Mouse (Mus musculus) midbrain, embryonic 16.5 days (tissue): Measurements from ENCODE around the gene Tob2. TPM values are rescaled to one million over a fixed set of nuclear protein-coding genes. Genes with fewer than 3 reads are reported as not detected.

Source experiments
- ATAC-seq: fragments of 200-750 bp; cut with Nextera tagmentation; 2 replicates; pipeline ENCODE4 v1.8.0; 2017; ENCODE audit warnings: moderate TSS enrichment
- H3K27ac ChIP-seq: fragments of 300-500 bp; sonication (generic); 2 replicates; pipeline ENCODE4 v1.5.1; 2014; ENCODE audit warnings: mild to moderate bottlenecking, low read length, mixed read lengths
- H3K27me3 ChIP-seq: fragments of 300-500 bp; sonication (generic); 2 replicates; pipeline ENCODE4 v1.6.1; 2014; ENCODE audit warnings: low read depth, low read length, mixed read lengths; ENCODE audit not compliant: control insufficient read depth, insufficient read depth
- H3K36me3 ChIP-seq: fragments of 300-500 bp; sonication (generic); 2 replicates; pipeline ENCODE4 v1.6.1; 2014; ENCODE audit warnings: mild to moderate bottlenecking, low read length, moderate library complexity, mixed read lengths; ENCODE audit not compliant: control insufficient read depth, insufficient read depth
- H3K4me1 ChIP-seq: fragments of 300-500 bp; sonication (generic); 2 replicates; pipeline ENCODE4 v1.6.1; 2014; ENCODE audit warnings: mild to moderate bottlenecking, low read length, mixed read lengths; ENCODE audit not compliant: control insufficient read depth, insufficient read depth
- H3K4me2 ChIP-seq: fragments of 300-500 bp; sonication (generic); 2 replicates; pipeline ENCODE4 v1.6.1; 2014; ENCODE audit warnings: mild to moderate bottlenecking, low read length, mixed read lengths
- H3K4me3 ChIP-seq: fragments of 300-500 bp; sonication (generic); 2 replicates; pipeline ENCODE4 v1.5.1; 2014; ENCODE audit warnings: low read depth, mild to moderate bottlenecking, low read length, moderate library complexity, mixed read lengths
- H3K9ac ChIP-seq: fragments of 300-500 bp; sonication (generic); 2 replicates; pipeline ENCODE4 v1.6.1; 2014; ENCODE audit warnings: low read depth, low read length, mixed read lengths
- H3K9me3 ChIP-seq: fragments of 300-500 bp; sonication (generic); replicated peaks from 2 replicates; pipeline ENCODE4 v1.6.1; 2014; ENCODE audit warnings: mild to moderate bottlenecking, low read length, mixed read lengths; ENCODE audit not compliant: control insufficient read depth, poor library complexity, severe bottlenecking
- WGBS: fragments of 180-500 bp; shearing (Covaris S2); extraction: QIAGEN DNeasy Blood & Tissue Kit; methylation state at CpG from one replicate; pipeline ENCODE4 v1.1.7; 2014; 5-methylcytosine and 5-hydroxymethylcytosine counted together
- polyA plus RNA-seq: library from polyadenylated mRNA; unstranded; fragments of >200 nt; fragmentation: Nextera tagmentation; extraction: Ambion mirVana; gene quantifications from 2 replicates; pipeline ENCODE4 v1.2.1, GENCODE M21; 2015

Tob2 gene
- polyA plus RNA-seq, 1 experiment from 2014 or later: 17.1 TPM

GRCm38 (mm10) chr15:81856030-81856790 lies 2.4 kb downstream of the Tob2 start:
- peak; percentile 89 for ATAC-seq
- Histone ChIP-seq H3K4me3 (peak overlapping the region; percentile 82), H3K9me3 (no peaks in the 10 kb centered on the region), H3K27me3 (no peaks in the 10 kb centered on the region), H3K4me1 (peaks cover 13% of the 10 kb centered on the region), H3K27ac (peak overlapping the region; percentile 84), H3K36me3 (peaks cover 5% of the 10 kb centered on the region), H3K4me2 (peak overlapping the region; percentile 62), H3K9ac (peak overlapping the region; percentile 82)
- WGBS: under 1% methylated on average over 28 of the region's 28 CpGs

DNA sequence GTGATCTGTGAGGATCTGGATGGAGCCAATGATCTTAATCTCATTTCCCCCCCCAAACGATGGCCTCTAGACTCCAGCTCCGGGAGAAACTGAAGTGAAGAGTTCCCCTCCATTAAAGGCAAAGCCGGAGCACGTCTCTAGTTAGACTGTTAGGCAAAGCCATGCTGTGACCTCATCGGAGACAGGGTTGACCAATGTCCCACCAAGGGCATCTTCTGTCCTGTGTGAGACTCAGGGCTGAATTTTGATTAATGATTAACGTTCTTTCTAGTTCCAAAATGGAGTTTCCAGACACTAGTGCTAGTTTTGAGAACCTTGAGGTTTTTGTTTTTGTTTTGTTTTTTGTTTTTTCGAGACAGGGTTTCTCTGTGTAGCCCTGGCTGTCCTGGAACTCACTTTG lies 5.5 kb downstream of the Tob2 start:
- H3K36me3 ChIP-seq: peaks cover 18% of the 10 kb centered on the region
- H3K9ac ChIP-seq: no peak overlapping the region
- H3K27me3 ChIP-seq: no peaks in the 10 kb centered on the region
- H3K4me3 ChIP-seq: no peak overlapping the region
- H3K4me1 ChIP-seq: peaks cover 9% of the 10 kb centered on the region
- 93% methylated on average over 7 of the region's 7 CpGs for WGBS
- no peaks in the 10 kb centered on the region for H3K9me3 ChIP-seq
- no peak overlapping the region for H3K27ac ChIP-seq
- H3K4me2 ChIP-seq: no peak overlapping the region
- ATAC-seq: no peak

DNA sequence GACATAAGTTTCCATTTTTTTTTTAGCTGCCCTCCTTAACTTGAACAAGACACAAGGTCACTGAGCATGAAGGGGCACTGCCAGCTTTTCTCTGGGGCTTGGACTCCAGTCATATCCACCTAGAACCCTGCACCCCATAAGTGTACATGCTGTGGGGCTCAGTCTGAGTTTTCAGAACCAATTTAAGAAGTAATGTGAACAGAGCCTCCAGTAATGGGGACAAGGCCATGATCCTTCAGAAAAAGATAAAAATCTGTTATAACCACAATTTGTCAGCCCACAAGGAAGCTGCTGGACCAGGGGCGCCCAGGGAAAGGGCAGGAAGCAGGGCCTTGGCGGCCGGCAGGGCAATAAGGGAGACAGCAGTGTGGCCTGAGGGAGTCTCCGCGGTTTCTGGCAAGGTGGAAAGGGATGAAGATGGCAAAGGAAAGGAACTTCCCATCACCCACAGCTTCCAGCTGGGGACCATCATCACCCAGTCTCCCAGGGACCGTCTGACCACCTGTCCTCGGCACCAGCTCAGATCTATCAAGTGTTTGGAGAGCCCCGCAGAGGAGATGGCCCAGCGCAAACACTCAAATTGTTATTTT lies 6.1 kb downstream of the Tob2 start:
- 96% methylated on average over 9 of the region's 9 CpGs for WGBS
- no peak for ATAC-seq

GRCm38 (mm10) chr15:81851375-81851774 lies 7.2 kb downstream of the Tob2 start:
- peaks cover 6% of the 10 kb centered on the region for H3K4me1 ChIP-seq
- H3K27me3 ChIP-seq: no peaks in the 10 kb centered on the region
- 98% methylated on average over 15 of the region's 15 CpGs for WGBS
- ATAC-seq: no peak
- peaks cover 18% of the 10 kb centered on the region for H3K36me3 ChIP-seq
- no peak overlapping the region for H3K9ac ChIP-seq
- H3K9me3 ChIP-seq: no peaks in the 10 kb centered on the region
- no peak overlapping the region for H3K4me2 ChIP-seq
- H3K4me3 ChIP-seq: no peak overlapping the region
- no peak overlapping the region for H3K27ac ChIP-seq

More for the DNA sequence above, 6.1 kb downstream of the Tob2 start:
- Histone ChIP-seq H3K9ac (no peak overlapping the region), H3K9me3 (no peaks in the 10 kb centered on the region), H3K4me3 (no peak overlapping the region), H3K4me2 (no peak overlapping the region), H3K27me3 (no peaks in the 10 kb centered on the region), H3K36me3 (peaks cover 18% of the 10 kb centered on the region), H3K4me1 (peaks cover 9% of the 10 kb centered on the region), H3K27ac (no peak overlapping the region)

DNA sequence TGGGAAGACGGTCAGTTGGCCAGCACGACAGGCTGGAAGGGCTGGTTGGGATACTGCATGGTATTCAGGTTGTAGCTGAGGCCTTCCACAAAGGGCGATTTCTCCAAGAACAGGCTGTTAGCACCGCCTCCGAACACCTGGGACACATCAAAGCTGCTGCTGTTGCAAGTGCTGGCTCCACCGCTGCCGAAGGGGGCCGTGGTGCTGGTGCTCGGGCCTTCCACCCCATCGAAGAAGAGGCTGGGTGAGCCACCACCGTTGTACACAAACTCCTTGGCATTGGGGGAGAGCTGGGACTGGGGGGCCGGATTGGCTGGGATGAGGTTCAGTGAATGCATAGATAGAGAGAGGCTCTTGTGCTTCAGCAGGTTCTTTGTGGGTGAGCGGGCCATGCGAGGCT lies 7.9 kb downstream of the Tob2 start:
- ATAC-seq: no peak
- no peaks in the 10 kb centered on the region for H3K9me3 ChIP-seq
- WGBS: 85% methylated on average over 14 of the region's 14 CpGs
- H3K4me1 ChIP-seq: peaks cover 4% of the 10 kb centered on the region
- H3K4me3 ChIP-seq: no peak overlapping the region
- H3K27ac ChIP-seq: no peak overlapping the region
- no peak overlapping the region for H3K4me2 ChIP-seq
- H3K36me3 ChIP-seq: peaks cover 18% of the 10 kb centered on the region
- no peaks in the 10 kb centered on the region for H3K27me3 ChIP-seq
- no peak overlapping the region for H3K9ac ChIP-seq

GRCm38 (mm10) chr15:81849104-81849503 lies 9.5 kb downstream of the Tob2 start:
- Histone ChIP-seq H3K36me3 (peaks cover 18% of the 10 kb centered on the region), H3K4me3 (no peak overlapping the region), H3K9ac (no peak overlapping the region), H3K9me3 (no peaks in the 10 kb centered on the region), H3K27me3 (no peaks in the 10 kb centered on the region), H3K27ac (no peak overlapping the region), H3K4me1 (no peaks in the 10 kb centered on the region), H3K4me2 (no peak overlapping the region)
- ATAC-seq: no peak
- 86% methylated on average over 9 of the region's 9 CpGs for WGBS

- no peak overlapping the region for H3K27ac ChIP-seq
- H3K27me3 ChIP-seq: no peaks in the 10 kb centered on the region
- no peak for ATAC-seq
- WGBS: 36% methylated on average over 7 of the region's 7 CpGs
- H3K36me3 ChIP-seq: peaks cover 18% of the 10 kb centered on the region
- no peaks in the 10 kb centered on the region for H3K9me3 ChIP-seq
- no peak overlapping the region for H3K4me2 ChIP-seq
- no peak overlapping the region for H3K9ac ChIP-seq
- H3K4me1 ChIP-seq: no peaks in the 10 kb centered on the region
- H3K4me3 ChIP-seq: no peak overlapping the region
These were observed 10.3 kb downstream of the Tob2 start for GRCm38 (mm10) chr15:81848301-81848700.

- Histone ChIP-seq H3K9ac (no peak overlapping the region), H3K4me2 (no peak overlapping the region), H3K36me3 (peaks cover 18% of the 10 kb centered on the region), H3K4me3 (no peak overlapping the region), H3K4me1 (no peaks in the 10 kb centered on the region), H3K27ac (no peak overlapping the region), H3K27me3 (no peaks in the 10 kb centered on the region), H3K9me3 (no peaks in the 10 kb centered on the region)
- no peak for ATAC-seq
- 84% methylated on average over 5 of the region's 5 CpGs for WGBS
These were observed 10.7 kb downstream of the Tob2 start for GRCm38 (mm10) chr15:81847861-81848260.

- Histone ChIP-seq H3K9me3 (no peaks in the 10 kb centered on the region), H3K4me2 (no peak overlapping the region), H3K27me3 (no peaks in the 10 kb centered on the region), H3K9ac (no peak overlapping the region), H3K27ac (no peak overlapping the region), H3K4me3 (no peak overlapping the region), H3K4me1 (no peaks in the 10 kb centered on the region), H3K36me3 (peaks cover 18% of the 10 kb centered on the region)
- 95% methylated on average over 4 of the region's 4 CpGs for WGBS
- no peak for ATAC-seq
These were observed 11.4 kb downstream of the Tob2 start for GRCm38 (mm10) chr15:81847161-81847560.
